Mouse (Mus musculus) cerebellum, adult 2 months (tissue): ENCODE results near the gene Mettl25.

ENCODE experiments used
- CTCF ChIP-seq: fragments of 200-500 bp; IDR thresholded peaks from 2 replicates; pipeline ENCODE4 v1.5.1; 2011; ENCODE audit warnings: low read depth, mild to moderate bottlenecking, control low read depth, low read length, moderate library complexity, borderline replicate concordance; ENCODE audit not compliant: insufficient read depth
- POLR2A ChIP-seq: fragments of 200-500 bp; IDR thresholded peaks from 2 replicates; pipeline ENCODE4 v1.6.1; 2011; ENCODE audit warnings: low read length, control low read depth, borderline replicate concordance; ENCODE audit not compliant: insufficient read depth

GRCm38 (mm10) chr10:105760460-105760859, 80.7 kb downstream of the Mettl25 start:
- TF ChIP-seq CTCF (no peak), POLR2A (no peak)
